Mouse (Mus musculus) midbrain, postnatal 0 days (tissue): ENCODE results near the gene Pmvk. TPM values are rescaled to one million over a fixed set of nuclear protein-coding genes. Genes with fewer than 3 reads are reported as not detected.
A peak's percentile ranks its signal among the peaks of the same experiment; 100 is the strongest.

Experiments used
- ATAC-seq: fragments of 200-750 bp; cut with Nextera tagmentation; 2 replicates; pipeline ENCODE4 v1.8.0; 2017; ENCODE audit warnings: moderate number of reproducible peaks, mild to moderate bottlenecking, moderate TSS enrichment, moderate library complexity; ENCODE audit not compliant: low FRiP score
- DNase-seq: peaks from one replicate; pipeline ENCODE4 v3.0.0-alpha.2; 2015; ENCODE audit warnings: low spot score
- H3K27ac ChIP-seq: fragments of 300-500 bp; sonication (generic); 2 replicates; pipeline ENCODE4 v1.5.1; 2014; ENCODE audit warnings: low read depth, mild to moderate bottlenecking, low read length, mixed read lengths
- H3K27me3 ChIP-seq: fragments of 300-500 bp; sonication (generic); 2 replicates; pipeline ENCODE4 v1.6.1; 2014; ENCODE audit warnings: low read length, control low read depth, mixed read lengths; ENCODE audit not compliant: insufficient read depth
- H3K36me3 ChIP-seq: fragments of 300-500 bp; sonication (generic); 2 replicates; pipeline ENCODE4 v1.6.1; 2014; ENCODE audit warnings: low read length, control low read depth, mixed read lengths; ENCODE audit not compliant: insufficient read depth
- H3K4me1 ChIP-seq: fragments of 300-500 bp; sonication (generic); 2 replicates; pipeline ENCODE4 v1.6.1; 2014; ENCODE audit warnings: mild to moderate bottlenecking, control low read depth, antibody characterized with exemption, low read length, mixed read lengths; ENCODE audit not compliant: insufficient read depth
- H3K4me2 ChIP-seq: fragments of 300-500 bp; sonication (generic); 2 replicates; pipeline ENCODE4 v1.6.1; 2014; ENCODE audit warnings: low read depth, mild to moderate bottlenecking, low read length, mixed read lengths; ENCODE audit not compliant: poor library complexity, severe bottlenecking
- H3K4me3 ChIP-seq: fragments of 300-500 bp; sonication (generic); 2 replicates; pipeline ENCODE4 v1.5.1; 2014; ENCODE audit warnings: low read depth, mild to moderate bottlenecking, low read length, moderate library complexity
- H3K9ac ChIP-seq: fragments of 300-500 bp; sonication (generic); replicated peaks from 2 replicates; pipeline ENCODE4 v1.6.1; 2014; ENCODE audit warnings: mild to moderate bottlenecking, low read length, moderate library complexity, mixed read lengths; ENCODE audit not compliant: poor library complexity, severe bottlenecking
- H3K9me3 ChIP-seq: fragments of 300-500 bp; sonication (generic); 2 replicates; pipeline ENCODE4 v1.6.1; 2016; ENCODE audit warnings: low read length, control low read depth
- CTCF ChIP-seq: IDR thresholded peaks from 2 replicates; pipeline ENCODE4 v1.5.1; 2016; ENCODE audit warnings: antibody characterized with exemption, mild to moderate bottlenecking
- WGBS: fragments of 180-500 bp; shearing (Covaris S2); extraction: QIAGEN DNeasy Blood & Tissue Kit; methylation state at CpG from one replicate; pipeline ENCODE4 v1.1.7; 2014; 5-methylcytosine and 5-hydroxymethylcytosine counted together
- polyA plus RNA-seq: library from polyadenylated mRNA; unstranded; fragments of >200 nt; fragmentation: Nextera tagmentation; extraction: Ambion mirVana; gene quantifications from 2 replicates; pipeline ENCODE4 v1.2.1, GENCODE M21; 2015
- total RNA-seq: library from RNA; depleted of rRNA; stranded (reverse); fragments of >200 nt; gene quantifications from 2 replicates; pipeline ENCODE4 v1.2.3, GENCODE M21; 2014

Pmvk gene
- total and polyA plus RNA-seq, 2 experiments from 2014 or later, result 90.8 to 124 TPM

DNA sequence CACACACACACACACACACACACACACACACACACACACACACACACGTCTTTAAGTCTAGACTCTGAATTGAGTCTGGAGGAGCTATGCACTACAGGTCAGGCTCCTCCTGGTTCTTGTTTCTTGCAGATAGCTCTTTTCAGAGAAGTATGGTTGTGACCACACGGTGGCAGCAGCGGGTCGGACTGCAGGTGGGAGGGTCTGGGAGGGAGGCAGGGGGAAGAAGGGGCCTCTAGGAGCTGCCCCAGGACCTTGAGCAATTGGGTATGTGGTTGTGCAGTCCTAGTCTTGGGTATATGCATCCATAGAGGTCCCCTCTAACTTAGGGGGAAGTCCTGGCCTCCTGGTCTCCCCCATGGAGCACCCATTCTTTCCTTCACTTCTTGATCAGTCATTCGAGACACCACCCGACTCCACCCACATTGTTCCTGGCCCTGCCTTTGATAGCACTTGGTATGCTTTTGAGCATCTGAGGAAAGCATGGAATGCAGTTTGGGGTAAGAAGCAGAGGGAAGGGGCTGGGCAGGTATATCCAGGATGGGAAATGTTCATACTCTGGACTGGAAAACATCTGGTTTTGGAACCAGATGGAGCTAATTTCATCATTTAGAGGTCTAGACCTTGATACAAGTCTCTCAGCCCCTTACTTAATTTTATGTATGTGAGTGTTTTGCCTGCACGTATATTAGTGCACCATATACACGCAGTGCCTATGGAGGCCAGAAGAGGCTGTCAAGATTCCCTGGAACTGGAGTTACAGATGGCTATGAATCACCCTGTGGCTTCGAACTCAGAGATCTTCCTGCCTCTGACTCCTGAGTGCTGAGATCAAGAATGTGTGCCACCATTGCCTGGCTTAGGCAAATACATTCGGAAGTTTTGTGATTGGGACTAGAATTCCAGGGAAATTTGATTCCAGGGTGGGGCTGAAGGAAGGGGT is 2.7 kb downstream of the Pmvk start:
- H3K4me1 ChIP-seq, result peaks cover 2% of the 10 kb centered on the region; the same call in 1 of the 2 replicates
- H3K27me3 ChIP-seq, result no peaks in the 10 kb centered on the region
- H3K36me3 ChIP-seq, result no peaks in the 10 kb centered on the region
- 28% methylated on average over 10 of the region's 10 CpGs for WGBS
- no peak overlapping the region for H3K9ac ChIP-seq
- H3K27ac ChIP-seq, result no peak overlapping the region
- TF ChIP-seq CTCF, result peak; percentile 68
- no peaks in the 10 kb centered on the region for H3K9me3 ChIP-seq
- ATAC-seq (no peak), DNase-seq (peak; percentile 44)
- H3K4me3 ChIP-seq, result no peak overlapping the region
- H3K4me2 ChIP-seq, result no peak overlapping the region

DNA sequence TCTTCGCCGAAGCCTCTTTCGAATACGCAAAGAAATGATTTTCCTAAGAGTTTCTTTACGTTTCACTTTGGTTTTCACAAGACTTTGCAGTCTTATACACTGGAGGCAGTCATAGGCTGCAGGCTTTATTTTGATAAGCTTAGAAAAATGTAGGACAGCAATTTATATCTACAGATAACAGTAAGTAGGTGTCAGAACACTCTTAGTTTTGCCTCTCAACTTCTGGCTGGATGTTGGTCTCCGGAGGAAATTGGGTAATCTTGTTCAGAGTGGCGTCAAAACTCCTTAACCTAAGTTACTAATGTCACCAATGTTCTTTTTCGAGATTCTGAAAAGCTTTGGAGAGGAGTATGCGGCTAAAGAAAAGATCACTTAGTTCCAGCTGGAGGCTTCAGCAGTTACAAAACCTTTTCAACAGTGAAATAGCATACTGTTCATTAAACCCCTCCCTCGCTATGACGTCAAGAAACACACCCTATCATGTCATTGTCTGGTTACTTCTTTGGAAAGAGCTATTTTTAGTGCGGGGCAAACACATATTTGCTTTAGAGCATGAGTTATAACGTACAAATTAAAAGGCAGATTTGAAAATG is 4.1 kb downstream of the Pmvk start:
- 42% methylated on average over 13 of the region's 13 CpGs for WGBS
- H3K4me1 ChIP-seq, result no peaks in the 10 kb centered on the region

DNA sequence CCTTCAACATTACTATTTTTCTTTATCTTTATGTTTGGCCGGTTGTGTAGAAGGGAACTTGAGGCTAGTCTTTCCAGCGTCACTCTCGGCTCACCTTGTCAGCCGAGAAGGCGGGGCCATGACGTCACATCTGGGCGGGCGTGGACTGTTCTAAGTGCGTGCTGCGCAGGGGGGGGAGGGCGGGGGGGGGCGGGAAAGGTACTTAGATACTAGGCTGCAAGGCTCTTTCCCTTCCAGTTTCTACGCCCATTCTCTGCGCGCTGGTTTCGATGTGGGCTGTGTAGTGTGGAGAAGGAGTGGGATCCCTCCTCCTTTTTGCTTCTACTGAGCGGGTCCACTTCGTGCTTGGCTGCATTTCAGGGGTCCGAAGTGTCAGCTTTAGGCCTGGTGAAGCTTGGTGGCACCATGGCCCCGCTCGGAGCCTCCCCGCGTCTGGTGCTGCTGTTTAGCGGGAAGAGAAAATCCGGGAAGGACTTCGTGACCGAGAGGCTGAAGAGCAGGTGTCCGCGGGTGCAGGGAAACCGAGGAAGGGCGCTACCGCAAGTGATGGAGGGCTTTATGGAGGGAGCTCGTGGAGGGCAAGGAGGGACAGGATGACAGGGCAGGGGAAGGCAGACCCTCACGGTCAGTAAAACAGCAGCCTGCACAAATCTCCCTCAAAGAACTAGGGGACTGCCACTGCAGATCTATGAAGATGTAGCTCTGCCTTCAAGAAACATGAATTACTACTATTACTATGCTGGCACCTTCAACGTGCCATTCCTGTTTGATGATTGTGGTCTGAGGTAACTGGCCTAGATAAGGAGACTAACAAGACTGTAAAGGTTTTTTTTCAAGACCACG is 4.8 kb downstream of the Pmvk start:
- peak; percentile 88 for ATAC-seq
- peak overlapping the region; percentile 87 for H3K27ac ChIP-seq
- H3K4me3 ChIP-seq, result peak overlapping the region; percentile 49
- H3K36me3 ChIP-seq, result no peaks in the 10 kb centered on the region
- WGBS, result under 1% methylated on average over 34 of the region's 36 CpGs
- no peaks in the 10 kb centered on the region for H3K27me3 ChIP-seq
- no peaks in the 10 kb centered on the region for H3K4me1 ChIP-seq
- peak; percentile 94 for DNase-seq
- peak overlapping the region; percentile 66 for H3K4me2 ChIP-seq
- no peaks in the 10 kb centered on the region for H3K9me3 ChIP-seq
- peak overlapping the region; percentile 77 for H3K9ac ChIP-seq
- TF ChIP-seq CTCF, result no peak

More for the DNA sequence above, 4.1 kb downstream of the Pmvk start:
- Histone ChIP-seq H3K27me3 (no peaks in the 10 kb centered on the region), H3K9ac (no peak overlapping the region), H3K9me3 (no peaks in the 10 kb centered on the region), H3K36me3 (no peaks in the 10 kb centered on the region), H3K27ac (peak overlapping the region; percentile 87), H3K4me3 (peak overlapping the region; percentile 49), H3K4me2 (peak overlapping the region; percentile 66)
- ATAC-seq, result 0 out of 2 replicates have a peak, but pooled peaks have one; percentile 44
- TF ChIP-seq CTCF, result no peak
- DNase-seq, result no peak

DNA sequence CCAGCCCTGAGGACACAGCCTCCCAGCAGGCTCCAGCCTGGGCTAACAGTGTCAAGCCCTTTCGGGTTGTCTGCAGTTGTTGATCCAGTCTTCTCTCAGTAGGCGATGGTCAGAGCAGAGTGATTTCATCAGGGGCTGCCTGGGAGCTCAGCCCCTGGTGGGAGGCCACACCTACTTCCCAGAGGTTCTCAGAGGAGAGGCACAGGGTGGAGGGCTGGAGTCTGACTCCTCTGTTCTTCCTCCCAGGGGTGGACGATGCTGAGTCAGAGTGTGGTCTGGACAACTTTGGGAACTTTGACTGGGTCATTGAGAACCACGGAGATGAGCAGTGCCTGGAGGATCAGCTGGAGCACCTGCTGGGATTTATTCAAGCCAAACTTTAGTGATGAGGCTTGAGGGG is 13.9 kb downstream of the Pmvk start:
- Histone ChIP-seq H3K9me3 (no peaks in the 10 kb centered on the region), H3K4me1 (no peaks in the 10 kb centered on the region), H3K4me2 (no peak overlapping the region), H3K4me3 (no peak overlapping the region), H3K36me3 (peaks cover 29% of the 10 kb centered on the region), H3K27ac (no peak overlapping the region), H3K9ac (no peak overlapping the region), H3K27me3 (no peaks in the 10 kb centered on the region)
- no peak for ATAC-seq
- TF ChIP-seq CTCF, result no peak
- WGBS, result 41% methylated on average over 4 of the region's 4 CpGs
- DNase-seq, result no peak

DNA sequence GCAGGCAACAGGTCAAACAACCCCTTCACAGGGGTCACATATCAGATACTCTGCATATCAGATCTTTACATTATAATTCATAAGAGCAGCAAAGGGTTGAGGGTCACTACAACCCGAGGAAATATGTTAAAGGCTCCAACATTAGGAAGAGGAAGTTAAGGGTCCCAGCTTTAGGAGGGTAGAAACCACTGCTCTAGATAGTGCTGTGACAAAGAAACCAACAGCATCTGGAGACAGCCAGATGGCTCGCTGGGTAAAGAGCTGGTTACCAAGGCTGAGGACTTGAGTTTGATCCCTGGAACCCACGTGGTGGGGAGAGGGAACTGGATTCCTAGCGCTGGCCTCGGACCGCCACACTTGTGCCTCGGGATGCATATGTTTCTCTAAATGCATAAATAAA is 17.9 kb downstream of the Pmvk start:
- Histone ChIP-seq H3K27ac (no peak overlapping the region), H3K9me3 (no peaks in the 10 kb centered on the region), H3K36me3 (peaks cover 28% of the 10 kb centered on the region), H3K9ac (no peak overlapping the region), H3K4me3 (no peak overlapping the region), H3K4me1 (no peaks in the 10 kb centered on the region), H3K27me3 (no peaks in the 10 kb centered on the region), H3K4me2 (no peak overlapping the region)
- DNase-seq, result no peak
- no peak for ATAC-seq
- 84% methylated on average over 7 of the region's 7 CpGs for WGBS
- TF ChIP-seq CTCF, result no peak
